Mouse (Mus musculus): ENCODE measurements around the gene Slc4a11. TPM values are rescaled to one million over a fixed set of nuclear protein-coding genes. Genes with fewer than 3 reads are reported as not detected.
A peak's percentile ranks its signal among the peaks of the same experiment; 100 is the strongest.

The Slc4a11 gene
- 0.14 TPM in 1 of 2 replicates, not detected in the other for polyA plus RNA-seq (2015; fragmentation: Nextera tagmentation; extraction: Ambion mirVana)

DNA sequence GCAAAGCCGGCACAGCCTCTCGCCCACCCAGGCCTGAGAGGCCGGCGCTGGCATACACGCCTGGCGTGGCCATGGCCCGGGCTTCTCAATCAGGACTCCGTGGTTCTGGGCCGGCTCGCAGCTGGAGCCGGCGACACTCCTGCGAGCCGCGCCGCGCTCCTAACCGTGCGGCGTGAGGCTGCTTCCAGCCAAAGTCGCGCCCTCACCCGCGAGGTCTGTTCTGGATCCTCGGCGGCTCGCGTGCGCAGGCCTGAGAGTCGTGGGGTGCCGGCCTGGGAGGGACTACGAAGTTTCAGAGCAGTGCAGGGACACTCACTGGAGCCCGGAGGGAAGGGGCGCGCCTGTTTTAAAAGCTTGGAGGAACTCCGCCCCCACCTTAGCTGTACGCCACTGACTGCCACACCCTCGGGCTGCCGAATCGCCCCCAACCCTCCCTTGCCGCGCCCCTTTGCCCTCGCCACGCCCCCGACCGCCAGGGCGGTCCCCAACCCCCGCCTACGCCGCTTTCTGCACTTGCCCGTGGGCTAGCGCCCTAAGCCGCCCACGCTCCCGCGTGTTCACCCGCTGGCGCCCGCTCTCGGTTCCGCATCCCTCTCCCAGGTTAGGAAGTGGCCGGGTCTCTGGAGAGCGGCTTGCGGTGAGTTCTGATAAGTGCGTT, at the start of gene Slc4a11:
Slc4a11 (minus strand) TSS at position 367 of the 658 bp plus-strand sequence.
- peaks cover 29% of the 10 kb centered on the region for H3K27me3 ChIP-seq (replicated peaks; ENCODE audit: control insufficient read depth, insufficient read depth, low read length)
- no peak for TF ChIP-seq CTCF (IDR thresholded peaks at IDR 0.05; ENCODE audit: low read depth)
- H3K27ac ChIP-seq (ENCODE audit: low read depth, low read length): no peak within 1 kb of the TSS
- H3K9ac ChIP-seq (ENCODE audit: low read depth, low read length): peak within 1 kb of the TSS; percentile 22; the same call in 1 of the 2 replicates
- H3K9me3 ChIP-seq (ENCODE audit: control insufficient read depth): no peaks in the 10 kb centered on the region
- H3K4me2 ChIP-seq (replicated peaks; ENCODE audit: low read depth): peak within 1 kb of the TSS; percentile 99
- peak; percentile 44 for ATAC-seq
- H3K36me3 ChIP-seq (ENCODE audit: control insufficient read depth, insufficient read depth): no peaks in the 10 kb centered on the region
- peak within 1 kb of the TSS; percentile 59 for H3K4me3 ChIP-seq (ENCODE audit: low read depth, low read length)
- WGBS: under 1% methylated on average over 63 of the region's 65 CpGs
- no peaks in the 10 kb centered on the region for H3K4me1 ChIP-seq (replicated peaks; ENCODE audit: control insufficient read depth, insufficient read depth, low read length)

DNA sequence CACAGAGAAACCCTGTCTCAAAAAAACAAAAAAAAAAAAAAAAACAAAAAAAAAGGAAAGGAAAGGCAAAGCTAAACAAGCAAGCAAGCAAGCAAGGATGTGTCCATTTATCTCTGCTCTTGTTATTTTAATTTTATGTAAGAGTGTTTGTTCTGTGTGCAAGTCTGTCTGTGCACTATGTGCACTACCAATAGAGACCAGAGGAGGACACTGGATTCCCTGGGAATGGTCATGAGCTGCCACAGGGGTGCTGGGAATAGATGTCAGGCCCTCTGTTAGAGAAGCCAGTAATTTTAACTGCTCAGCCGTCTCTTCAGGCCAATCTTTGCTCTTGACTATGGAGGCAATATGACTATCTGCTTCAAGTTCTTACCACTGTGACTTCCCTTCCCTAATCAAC, 46.3 kb upstream of the Slc4a11 start:
- no peak overlapping the region for H3K4me2 ChIP-seq (replicated peaks; ENCODE audit: low read depth)
- TF ChIP-seq CTCF (IDR thresholded peaks at IDR 0.05; ENCODE audit: low read depth): no peak
- 93% methylated on average over 1 of the region's 1 CpGs for WGBS
- H3K36me3 ChIP-seq (ENCODE audit: control insufficient read depth, insufficient read depth): peaks cover 87% of the 10 kb centered on the region
- H3K9me3 ChIP-seq (ENCODE audit: control insufficient read depth): no peaks in the 10 kb centered on the region
- H3K9ac ChIP-seq (ENCODE audit: low read depth, low read length): no peak overlapping the region
- no peak overlapping the region for H3K27ac ChIP-seq (ENCODE audit: low read depth, low read length)
- no peaks in the 10 kb centered on the region for H3K27me3 ChIP-seq (replicated peaks; ENCODE audit: control insufficient read depth, insufficient read depth, low read length)
- no peak for ATAC-seq
- H3K4me1 ChIP-seq (replicated peaks; ENCODE audit: control insufficient read depth, insufficient read depth, low read length): no peaks in the 10 kb centered on the region
- H3K4me3 ChIP-seq (ENCODE audit: low read depth, low read length): no peak overlapping the region

DNA sequence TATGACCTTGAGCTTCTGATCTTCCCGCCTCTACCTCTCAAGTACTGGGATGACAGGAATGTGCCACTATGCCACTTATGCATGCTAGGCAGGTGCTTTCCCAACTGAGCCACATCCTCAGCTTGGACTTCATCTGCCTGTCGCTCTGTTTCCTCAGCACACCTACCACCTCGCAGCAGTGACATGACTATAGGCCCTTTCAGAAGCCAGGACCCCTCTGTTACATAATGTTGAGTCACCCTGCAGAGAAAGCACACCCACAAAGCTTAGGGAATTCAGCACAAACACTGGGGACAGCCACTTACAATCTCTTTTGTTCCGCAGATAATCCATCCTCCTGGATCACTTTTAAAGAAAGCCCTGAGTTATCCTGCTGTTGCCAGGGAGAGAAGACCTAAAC, 42.8 kb upstream of the Slc4a11 start:
- no peak for TF ChIP-seq CTCF (IDR thresholded peaks at IDR 0.05; ENCODE audit: low read depth)
- 77% methylated on average over 4 of the region's 4 CpGs for WGBS
- ATAC-seq: no peak
- no peak overlapping the region for H3K4me3 ChIP-seq (ENCODE audit: low read depth, low read length)
- no peaks in the 10 kb centered on the region for H3K27me3 ChIP-seq (replicated peaks; ENCODE audit: control insufficient read depth, insufficient read depth, low read length)
- no peaks in the 10 kb centered on the region for H3K4me1 ChIP-seq (replicated peaks; ENCODE audit: control insufficient read depth, insufficient read depth, low read length)
- no peak overlapping the region for H3K4me2 ChIP-seq (replicated peaks; ENCODE audit: low read depth)
- peaks cover 85% of the 10 kb centered on the region for H3K36me3 ChIP-seq (ENCODE audit: control insufficient read depth, insufficient read depth)
- H3K9ac ChIP-seq (ENCODE audit: low read depth, low read length): no peak overlapping the region
- H3K9me3 ChIP-seq (ENCODE audit: control insufficient read depth): no peaks in the 10 kb centered on the region
- H3K27ac ChIP-seq (ENCODE audit: low read depth, low read length): no peak overlapping the region

DNA sequence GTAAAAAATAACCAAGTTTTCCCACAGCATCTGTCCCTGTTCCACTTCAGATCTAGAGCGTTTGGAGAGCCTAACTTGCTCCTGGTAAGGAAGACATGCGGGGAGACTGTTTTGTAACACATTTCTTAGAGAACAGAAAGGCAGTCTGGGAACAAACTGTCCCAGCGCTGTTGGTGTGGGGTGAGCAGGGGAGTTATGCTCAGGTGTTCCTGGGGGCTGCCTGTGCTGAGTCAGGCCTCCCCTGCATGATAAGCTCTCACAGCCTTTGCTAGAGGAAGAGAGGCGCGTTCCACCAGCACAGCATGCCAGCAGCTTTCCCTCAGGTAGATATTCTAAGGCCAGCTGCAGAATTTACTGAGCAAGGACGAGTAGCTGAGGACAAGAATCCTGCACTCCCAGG, 40.7 kb upstream of the Slc4a11 start:
- no peak for TF ChIP-seq CTCF (IDR thresholded peaks at IDR 0.05; ENCODE audit: low read depth)

DNA sequence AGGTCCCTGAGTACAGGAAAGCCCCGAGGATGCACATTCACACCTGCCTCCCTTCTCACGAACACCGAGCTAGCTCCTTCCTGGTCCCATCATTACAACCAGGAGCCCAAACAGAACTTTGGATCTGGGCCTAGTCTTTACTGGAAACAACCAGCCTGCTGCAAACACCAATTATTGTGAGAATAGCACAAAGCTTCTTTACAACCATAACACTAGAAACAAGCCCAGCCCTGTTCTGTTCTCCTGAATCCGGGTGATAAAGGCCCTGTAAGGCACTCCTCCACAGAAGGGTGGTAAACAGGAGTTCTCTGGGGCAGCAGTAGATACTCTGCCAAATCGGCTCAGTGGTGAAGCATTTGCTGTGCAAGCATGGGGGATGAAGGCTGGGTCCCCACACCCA, 38.0 kb upstream of the Slc4a11 start:
- whole genome bisulfite sequencing: 83% methylated on average over 5 of the region's 5 CpGs
- Histone ChIP-seq H3K9me3 (ENCODE audit: control insufficient read depth) (no peaks in the 10 kb centered on the region), H3K9ac (ENCODE audit: low read depth, low read length) (no peak overlapping the region), H3K4me3 (ENCODE audit: low read depth, low read length) (no peak overlapping the region), H3K36me3 (ENCODE audit: control insufficient read depth, insufficient read depth) (peaks cover 75% of the 10 kb centered on the region), H3K4me2 (replicated peaks; ENCODE audit: low read depth) (no peak overlapping the region), H3K4me1 (replicated peaks; ENCODE audit: control insufficient read depth, insufficient read depth, low read length) (no peaks in the 10 kb centered on the region), H3K27ac (ENCODE audit: low read depth, low read length) (no peak overlapping the region), H3K27me3 (replicated peaks; ENCODE audit: control insufficient read depth, insufficient read depth, low read length) (no peaks in the 10 kb centered on the region)
- no peak for ATAC-seq
- no peak for TF ChIP-seq CTCF (IDR thresholded peaks at IDR 0.05; ENCODE audit: low read depth)

More for the DNA sequence above, 40.7 kb upstream of the Slc4a11 start:
- H3K4me2 ChIP-seq (replicated peaks; ENCODE audit: low read depth): no peak overlapping the region
- 84% methylated on average over 6 of the region's 6 CpGs for WGBS
- H3K4me1 ChIP-seq (replicated peaks; ENCODE audit: control insufficient read depth, insufficient read depth, low read length): no peaks in the 10 kb centered on the region
- no peaks in the 10 kb centered on the region for H3K9me3 ChIP-seq (ENCODE audit: control insufficient read depth)
- no peak overlapping the region for H3K9ac ChIP-seq (ENCODE audit: low read depth, low read length)
- H3K36me3 ChIP-seq (ENCODE audit: control insufficient read depth, insufficient read depth): peaks cover 78% of the 10 kb centered on the region
- H3K27me3 ChIP-seq (replicated peaks; ENCODE audit: control insufficient read depth, insufficient read depth, low read length): no peaks in the 10 kb centered on the region
- no peak overlapping the region for H3K4me3 ChIP-seq (ENCODE audit: low read depth, low read length)
- H3K27ac ChIP-seq (ENCODE audit: low read depth, low read length): no peak overlapping the region
- no peak for ATAC-seq

DNA sequence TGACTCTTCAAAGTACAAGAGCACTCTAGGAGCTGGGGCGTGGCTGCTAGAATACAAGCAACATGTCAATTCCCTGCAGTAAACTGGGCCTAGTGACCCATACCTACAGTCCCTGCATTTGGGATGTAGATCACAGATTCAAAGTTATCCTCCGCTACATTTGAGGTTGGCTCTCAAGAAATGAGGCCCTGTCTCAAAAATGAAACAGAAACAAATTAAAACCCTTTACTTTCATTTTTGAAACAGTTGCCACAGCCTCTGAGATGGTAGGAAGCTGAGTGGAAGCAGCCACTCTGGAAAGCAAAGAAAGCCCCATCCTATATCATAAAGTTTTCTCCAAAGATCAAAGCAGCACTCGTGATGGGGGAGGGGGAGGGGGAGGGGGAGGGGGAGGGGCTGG, 36.1 kb upstream of the Slc4a11 start:
- Histone ChIP-seq H3K36me3 (ENCODE audit: control insufficient read depth, insufficient read depth) (peaks cover 74% of the 10 kb centered on the region), H3K4me3 (ENCODE audit: low read depth, low read length) (no peak overlapping the region)
- no peak for TF ChIP-seq CTCF (IDR thresholded peaks at IDR 0.05; ENCODE audit: low read depth)

More for the DNA sequence above, 36.1 kb upstream of the Slc4a11 start:
- no peaks in the 10 kb centered on the region for H3K27me3 ChIP-seq (replicated peaks; ENCODE audit: control insufficient read depth, insufficient read depth, low read length)
- H3K4me2 ChIP-seq (replicated peaks; ENCODE audit: low read depth): no peak overlapping the region
- 66% methylated on average over 3 of the region's 3 CpGs for WGBS
- no peak overlapping the region for H3K27ac ChIP-seq (ENCODE audit: low read depth, low read length)
- ATAC-seq: no peak
- no peaks in the 10 kb centered on the region for H3K4me1 ChIP-seq (replicated peaks; ENCODE audit: control insufficient read depth, insufficient read depth, low read length)
- H3K9ac ChIP-seq (ENCODE audit: low read depth, low read length): no peak overlapping the region
- H3K9me3 ChIP-seq (ENCODE audit: control insufficient read depth): no peaks in the 10 kb centered on the region
